Mouse (Mus musculus): ENCODE results near the gene Dtx4.
"Not testable (repeated sequence)": the region's sequence is repeated elsewhere in the genome, so short reads cannot be mapped to it uniquely, and the experiment has no call there.

GRCm38 (mm10) chr19:12545440-12545839 lies 44.2 kb upstream of the Dtx4 start, which contains the start of gene Fam111a:
- not testable (repeated sequence) for TF ChIP-seq GATA1, TAL1 (IDR thresholded peaks at IDR 0.05; ENCODE audit: low read length)
